Mouse (Mus musculus): ENCODE results near the gene Egfl6. TPM values are rescaled to one million over a fixed set of nuclear protein-coding genes. Genes with fewer than 3 reads are reported as not detected.

Egfl6 gene
- polyA plus RNA-seq, 1 experiment from 2014 or later, result 8.4 TPM

Other genes with a start within 250 kb of the Egfl6 start
- gene Trappc2, start 145.1 kb downstream of the Egfl6 start, polyA plus RNA-seq (2014; fragmentation: Nextera tagmentation; extraction: Ambion mirVana), result 23.3 and 28.1 TPM in 2 replicates
- gene Ofd1, start 145.0 kb downstream of the Egfl6 start, polyA plus RNA-seq (2014; fragmentation: Nextera tagmentation; extraction: Ambion mirVana), result 7.3 and 9.7 TPM in 2 replicates
- 58.7 and 60.1 TPM in 2 replicates for gene Rab9, start 105.9 kb downstream of the Egfl6 start, polyA plus RNA-seq (2014; fragmentation: Nextera tagmentation; extraction: Ambion mirVana)
- gene Tceanc, start 67.2 kb downstream of the Egfl6 start, polyA plus RNA-seq (2014; fragmentation: Nextera tagmentation; extraction: Ambion mirVana), result 5.7 and 9.9 TPM in 2 replicates

Measured in kidney, embryonic 14.5 days (tissue).